Mouse (Mus musculus) WW6 (cell line): ENCODE measurements around the gene Gabra1.

Experiments used
- DNase-seq: peaks from one replicate; pipeline ENCODE4 v3.0.0-alpha.2; 2013; ENCODE audit warnings: low read depth, low spot score

The Gabra1 gene

GRCm38 (mm10) chr11:42182825-42183152, at the start of gene Gabra1:
Gene Gabra1, minus strand, starts transcription at chr11:42182930.
- no peak for DNase-seq

DNA sequence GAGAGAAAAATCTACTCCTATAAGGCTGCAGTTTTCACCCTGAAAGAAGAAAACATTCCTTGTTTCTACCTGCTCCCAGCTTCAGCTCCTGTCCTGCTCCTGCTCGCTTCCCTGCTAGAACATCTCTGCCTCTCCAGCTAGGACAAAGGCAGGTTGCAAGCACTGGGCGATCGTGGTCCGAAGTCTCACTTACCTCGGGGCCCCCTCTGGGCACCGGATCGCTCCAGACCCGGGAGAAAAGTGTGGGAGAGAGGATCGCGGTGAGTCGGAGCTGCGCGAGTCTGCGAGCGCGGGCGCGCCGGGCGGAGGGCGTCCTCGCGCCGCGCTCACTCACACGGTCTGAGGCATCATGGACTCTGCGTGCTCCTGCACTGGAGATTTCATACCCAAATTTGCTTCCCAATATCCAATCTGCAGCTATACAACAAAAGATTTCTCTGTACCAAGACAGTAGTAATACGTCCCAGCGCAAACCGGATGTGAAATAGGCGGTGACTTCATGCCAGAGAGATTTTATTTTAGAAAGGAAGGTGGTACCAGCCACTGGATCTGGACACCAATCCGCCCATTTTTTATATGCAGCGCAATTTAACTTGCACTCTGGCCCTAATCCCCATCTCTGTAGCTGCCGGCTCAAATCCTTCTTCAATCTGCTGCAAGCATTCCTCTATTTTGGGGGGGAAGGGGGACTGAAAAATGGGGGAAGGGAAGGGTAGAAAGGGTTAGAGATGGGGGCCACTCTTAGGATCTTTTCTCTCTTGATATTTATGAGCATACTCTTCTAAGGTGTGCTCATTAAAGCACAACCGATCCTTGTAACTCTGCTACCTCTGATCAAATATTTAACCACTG, 531 bp downstream of the Gabra1 start:
- peak; percentile 26 for DNase-seq

DNA sequence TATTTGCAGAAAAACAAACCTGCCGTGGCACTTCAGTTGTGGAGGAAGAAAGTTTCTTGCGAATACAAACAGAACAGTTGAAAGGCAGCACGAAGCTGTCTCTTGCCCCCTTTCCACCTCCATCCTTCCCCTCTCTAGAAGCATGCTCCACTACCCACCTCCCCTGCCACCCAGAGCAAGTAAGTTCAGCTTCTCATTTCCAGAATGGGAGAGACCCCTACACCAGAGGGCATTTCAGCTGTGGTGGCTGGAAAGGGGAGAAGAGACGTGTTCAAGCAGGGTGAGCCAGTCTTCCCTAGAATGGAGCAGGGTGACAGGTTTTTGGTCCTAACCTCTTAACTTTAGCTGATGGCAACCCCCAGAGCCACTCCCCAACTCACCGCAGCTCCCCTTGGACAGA, 1.3 kb downstream of the Gabra1 start:
- DNase-seq: no peak

- no peak for DNase-seq
Observed at GRCm38 (mm10) chr11:42179535-42179934, 3.2 kb downstream of the Gabra1 start.

GRCm38 (mm10) chr11:42178296-42178695, 4.4 kb downstream of the Gabra1 start:
- no peak for DNase-seq

DNA sequence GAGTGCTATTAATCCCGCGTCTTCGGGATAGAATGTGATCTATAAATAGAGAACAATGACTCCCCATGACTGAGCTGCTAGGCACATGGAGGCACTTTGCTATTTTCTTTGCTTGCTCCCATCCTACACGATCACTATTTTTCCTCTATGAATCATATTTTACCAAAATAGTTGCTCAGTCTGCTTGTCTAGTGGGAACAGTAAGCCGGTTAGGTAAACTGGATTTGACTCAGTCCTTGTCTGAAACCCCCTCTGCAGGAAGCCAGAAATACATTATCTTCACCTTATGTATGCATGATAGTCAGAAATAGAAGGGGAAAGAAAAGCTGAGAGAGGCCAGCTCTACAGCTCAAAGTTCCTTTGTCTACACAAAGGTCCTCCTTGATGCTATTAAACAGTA, 31.3 kb downstream of the Gabra1 start:
- DNase-seq: no peak

DNA sequence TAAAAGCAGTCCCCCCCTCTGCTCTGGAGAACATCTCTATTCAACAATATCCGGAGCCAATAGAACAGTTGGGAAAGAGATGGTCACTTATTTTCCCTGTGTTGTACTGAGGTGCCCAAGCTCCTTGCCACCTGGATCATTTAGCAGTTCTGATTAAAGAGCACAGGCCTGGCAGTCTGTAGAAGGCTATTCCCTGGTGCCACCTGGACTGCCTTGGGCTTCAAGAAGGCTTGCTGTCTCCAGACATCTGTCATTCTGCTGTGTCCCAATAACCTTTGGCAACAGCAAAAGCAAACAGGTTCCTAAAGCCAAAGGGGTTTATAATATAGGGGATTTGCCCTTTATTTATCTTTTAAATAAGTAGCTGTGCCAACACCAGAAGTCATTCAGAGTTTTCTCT, 65.8 kb downstream of the Gabra1 start:
- DNase-seq: no peak

GRCm38 (mm10) chr11:42110051-42110450, 72.7 kb downstream of the Gabra1 start:
- no peak for DNase-seq

DNA sequence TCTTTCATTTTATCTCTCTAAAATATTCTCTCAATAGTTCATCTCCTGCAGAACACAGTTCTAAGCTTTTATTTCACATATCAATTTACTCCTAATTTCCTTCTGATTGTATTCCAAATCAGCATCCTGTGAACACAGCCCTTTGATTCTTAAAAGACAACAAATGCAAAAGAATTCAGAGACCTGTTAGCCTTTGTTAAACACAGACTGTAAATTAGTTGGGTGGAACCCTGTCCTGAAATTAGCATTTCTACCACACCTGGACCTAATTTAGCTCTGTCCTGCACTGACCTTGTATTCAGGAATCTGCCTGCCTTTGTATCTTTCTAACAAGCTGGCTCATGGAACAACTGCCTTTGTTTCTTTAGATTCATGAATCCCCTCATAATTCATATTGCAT, 73.1 kb downstream of the Gabra1 start:
- DNase-seq: no peak

DNA sequence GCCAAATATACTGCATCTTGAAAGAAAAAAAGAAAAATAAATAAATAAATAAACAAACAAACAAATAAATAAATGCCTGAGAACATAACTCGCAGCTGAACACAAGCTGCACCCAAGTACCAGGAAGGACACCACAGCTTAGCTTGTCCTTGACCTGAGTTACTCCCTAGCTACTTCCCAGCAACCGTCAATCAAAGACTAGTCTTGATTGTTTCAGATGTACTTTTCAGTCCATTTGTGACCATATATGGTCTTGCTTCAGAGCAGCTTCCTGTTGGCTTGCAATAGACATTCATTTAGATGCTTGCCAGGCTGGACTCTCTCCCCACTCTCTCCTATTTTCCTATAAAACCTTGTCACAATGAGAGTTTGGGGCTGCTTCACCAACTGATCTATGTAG, 87.2 kb downstream of the Gabra1 start:
- DNase-seq: no peak
